8 mouse cellular contexts compared by ENCODE assay signal in genomic region chr9:99587505-99588202, GRCm38 (mm10). TPM values are rescaled to one million over a fixed set of nuclear protein-coding genes. Genes with fewer than 3 reads are reported as not detected.
DNase-seq lines count a peak whose midpoint lies in the region; ATAC-seq lines count a peak whose summit lies in the region.

No protein-coding gene starts in this region.

- H3K9ac ChIP-seq in midbrain, embryonic 13.5 days (replicated peaks) = no peak overlapping the region
- H3K9ac ChIP-seq in limb, embryonic 13.5 days = no peak overlapping the region
- H3K9ac ChIP-seq in neural tube, embryonic 11.5 days (ENCODE audit: low read length) = no peak overlapping the region

- H3K9me3 ChIP-seq in midbrain, embryonic 10.5 days (replicated peaks) = no peaks in the 10 kb centered on the region
- no peaks in the 10 kb centered on the region for H3K9me3 ChIP-seq in midbrain, embryonic 13.5 days
- H3K9me3 ChIP-seq in limb, embryonic 13.5 days = no peaks in the 10 kb centered on the region
- H3K9me3 ChIP-seq in neural tube, embryonic 11.5 days (ENCODE audit: control insufficient read depth, low read length) = no peaks in the 10 kb centered on the region

- peak; percentile 71 for DNase-seq in midbrain, embryonic 10.5 days (ENCODE audit: low spot score)
- DNase-seq in ZHBTc4 (ENCODE audit: low read depth, low spot score) = peak; percentile 79
- peak; percentile 44 for DNase-seq in hindlimb bud, embryonic 11.5 days (ENCODE audit: extremely low spot score, low read depth, low spot score)
- peak; percentile 64 for DNase-seq in neural tube, embryonic 11.5 days (ENCODE audit: low spot score)
- peak; percentile 74 for DNase-seq in urinary bladder, postnatal 25 days (ENCODE audit: low spot score)

- no peak overlapping the region for H3K4me3 ChIP-seq in midbrain, embryonic 10.5 days
- no peak overlapping the region for H3K4me3 ChIP-seq in midbrain, embryonic 13.5 days (replicated peaks)
- no peak overlapping the region for H3K4me3 ChIP-seq in limb, embryonic 13.5 days
- H3K4me3 ChIP-seq in neural tube, embryonic 11.5 days (ENCODE audit: low read depth, low read length) = no peak overlapping the region

- no peaks in the 10 kb centered on the region for H3K4me1 ChIP-seq in midbrain, embryonic 10.5 days
- no peaks in the 10 kb centered on the region for H3K4me1 ChIP-seq in midbrain, embryonic 13.5 days (replicated peaks)
- H3K4me1 ChIP-seq in limb, embryonic 13.5 days = no peaks in the 10 kb centered on the region
- no peaks in the 10 kb centered on the region for H3K4me1 ChIP-seq in neural tube, embryonic 11.5 days (ENCODE audit: control insufficient read depth, insufficient read depth, low read length)

- peaks cover 33% of the 10 kb centered on the region for H3K36me3 ChIP-seq in midbrain, embryonic 10.5 days
- peaks cover 25% of the 10 kb centered on the region for H3K36me3 ChIP-seq in midbrain, embryonic 13.5 days
- H3K36me3 ChIP-seq in limb, embryonic 13.5 days = peaks cover 26% of the 10 kb centered on the region
- peaks cover 10% of the 10 kb centered on the region for H3K36me3 ChIP-seq in neural tube, embryonic 11.5 days (ENCODE audit: control insufficient read depth, insufficient read depth, low read length)

- H3K27me3 ChIP-seq in midbrain, embryonic 10.5 days (ENCODE audit: low read depth, poor library complexity, severe bottlenecking) = no peaks in the 10 kb centered on the region
- H3K27me3 ChIP-seq in midbrain, embryonic 13.5 days = no peaks in the 10 kb centered on the region
- no peaks in the 10 kb centered on the region for H3K27me3 ChIP-seq in limb, embryonic 13.5 days
- no peaks in the 10 kb centered on the region for H3K27me3 ChIP-seq in neural tube, embryonic 11.5 days (ENCODE audit: control insufficient read depth, insufficient read depth, low read length)

- no peak for ATAC-seq in midbrain, embryonic 13.5 days
- peak; percentile 83 for ATAC-seq in common myeloid progenitor, adult 5-6 weeks (replicated peaks; ENCODE audit: low read depth, poor library complexity, severe bottlenecking)
- 0 out of 2 replicates have a peak, but pooled peaks have one; percentile 36 for ATAC-seq in limb, embryonic 13.5 days (ENCODE audit: low FRiP score, low read depth)
- no peak for ATAC-seq in neural tube, embryonic 11.5 days (ENCODE audit: insufficient read depth, low FRiP score, low TSS enrichment)

- whole genome bisulfite sequencing in midbrain, embryonic 10.5 days = 26% methylated on average over 8 of the region's 8 CpGs
- WGBS in midbrain, embryonic 13.5 days = 27% methylated on average over 8 of the region's 8 CpGs
- 27% methylated on average over 8 of the region's 8 CpGs for WGBS in limb, embryonic 13.5 days
- WGBS in neural tube, embryonic 11.5 days = 30% methylated on average over 8 of the region's 8 CpGs

- no peak overlapping the region for H3K4me2 ChIP-seq in midbrain, embryonic 13.5 days (replicated peaks)
- no peak overlapping the region for H3K4me2 ChIP-seq in limb, embryonic 13.5 days (replicated peaks)
- no peak overlapping the region for H3K4me2 ChIP-seq in neural tube, embryonic 11.5 days (ENCODE audit: low read depth)

- no peak overlapping the region for H3K27ac ChIP-seq in midbrain, embryonic 10.5 days (replicated peaks)
- no peak overlapping the region for H3K27ac ChIP-seq in midbrain, embryonic 13.5 days
- H3K27ac ChIP-seq in limb, embryonic 13.5 days = no peak overlapping the region
- H3K27ac ChIP-seq in neural tube, embryonic 11.5 days (ENCODE audit: low read depth, low read length) = no peak overlapping the region

RNA-seq across cellular contexts. Expression of gene Dbr1, which starts 12.1 kb away (rescaled TPM):
- polyA plus RNA-seq in midbrain, embryonic 10.5 days (2016; fragmentation: Nextera tagmentation; extraction: Ambion mirVana) = 41.2 and 43.7 TPM in 2 replicates
- polyA plus RNA-seq in midbrain, embryonic 13.5 days (2015; fragmentation: Nextera tagmentation; extraction: Ambion mirVana) = 29.1 and 32.1 TPM in 2 replicates
- total RNA-seq in common myeloid progenitor, adult 5-6 weeks (2017) = 52.5 and 58.7 TPM in 2 replicates
- 30.1 and 30.8 TPM in 2 replicates for polyA plus RNA-seq in limb, embryonic 13.5 days (2015; fragmentation: Nextera tagmentation; extraction: Ambion mirVana)
- polyA plus RNA-seq in neural tube, embryonic 11.5 days (2014; fragmentation: Nextera tagmentation; extraction: Ambion mirVana) = 31.1 and 35.2 TPM in 2 replicates

RNA-seq across cellular contexts. Expression of gene Armc8, which starts 19.0 kb away (rescaled TPM):
- 30.5 and 36.2 TPM in 2 replicates for polyA plus RNA-seq in midbrain, embryonic 10.5 days (2016; fragmentation: Nextera tagmentation; extraction: Ambion mirVana)
- 61.8 and 68.2 TPM in 2 replicates for polyA plus RNA-seq in midbrain, embryonic 13.5 days (2015; fragmentation: Nextera tagmentation; extraction: Ambion mirVana)
- 25.8 and 32.2 TPM in 2 replicates for total RNA-seq in common myeloid progenitor, adult 5-6 weeks (2017)
- 21.0 and 23.7 TPM in 2 replicates for polyA plus RNA-seq in limb, embryonic 13.5 days (2015; fragmentation: Nextera tagmentation; extraction: Ambion mirVana)
- 39.4 and 41.7 TPM in 2 replicates for polyA plus RNA-seq in neural tube, embryonic 11.5 days (2014; fragmentation: Nextera tagmentation; extraction: Ambion mirVana)

RNA-seq across cellular contexts. Expression of gene A4gnt, which starts 24.6 kb away (rescaled TPM):
- polyA plus RNA-seq in midbrain, embryonic 10.5 days (2016; fragmentation: Nextera tagmentation; extraction: Ambion mirVana) = not detected in 2 replicates
- polyA plus RNA-seq in midbrain, embryonic 13.5 days (2015; fragmentation: Nextera tagmentation; extraction: Ambion mirVana) = not detected in 2 replicates
- total RNA-seq in common myeloid progenitor, adult 5-6 weeks (2017) = not detected in 2 replicates
- polyA plus RNA-seq in limb, embryonic 13.5 days (2015; fragmentation: Nextera tagmentation; extraction: Ambion mirVana) = not detected in 2 replicates
- polyA plus RNA-seq in neural tube, embryonic 11.5 days (2014; fragmentation: Nextera tagmentation; extraction: Ambion mirVana) = not detected in 2 replicates

RNA-seq across cellular contexts. Expression of gene Dzip1l, which starts 41.6 kb away (rescaled TPM):
- 26.3 and 27.9 TPM in 2 replicates for polyA plus RNA-seq in midbrain, embryonic 10.5 days (2016; fragmentation: Nextera tagmentation; extraction: Ambion mirVana)
- 11.1 and 12.8 TPM in 2 replicates for polyA plus RNA-seq in midbrain, embryonic 13.5 days (2015; fragmentation: Nextera tagmentation; extraction: Ambion mirVana)
- not detected in 2 replicates for total RNA-seq in common myeloid progenitor, adult 5-6 weeks (2017)
- 24.5 and 26.1 TPM in 2 replicates for polyA plus RNA-seq in limb, embryonic 13.5 days (2015; fragmentation: Nextera tagmentation; extraction: Ambion mirVana)
- polyA plus RNA-seq in neural tube, embryonic 11.5 days (2014; fragmentation: Nextera tagmentation; extraction: Ambion mirVana) = 14.5 and 15.5 TPM in 2 replicates

Comparison
In these comparisons a context has a peak if more than half of its experiments do, and no peak if none do; other contexts are left out.
1. ATAC-seq: peak in common myeloid progenitor, adult 5-6 weeks (single experiment) and limb, embryonic 13.5 days (single experiment); none in midbrain, embryonic 13.5 days (single experiment) and neural tube, embryonic 11.5 days (single experiment).
2. Peak in every context shown above with its lines, with median percentiles within 50 percentile points of each other: DNase-seq.